Mouse (Mus musculus): ENCODE measurements around the gene Pwwp2b.

Gene Pwwp2b

GRCm38 (mm10) chr7:139257752-139258542 is 9.7 kb downstream of the Pwwp2b start:
- DNase-seq (ENCODE audit: low spot score in 2 of 2), result no peak

- no peak for DNase-seq (ENCODE audit: low spot score in 2 of 2)
Observed at GRCm38 (mm10) chr7:139264337-139264736, 16.1 kb downstream of the Pwwp2b start.

GRCm38 (mm10) chr7:139265634-139266033 is 17.4 kb downstream of the Pwwp2b start:
- DNase-seq (ENCODE audit: low spot score in 2 of 2), result no peak

GRCm38 (mm10) chr7:139266431-139266830 is 18.1 kb downstream of the Pwwp2b start:
- no peak for DNase-seq (ENCODE audit: low spot score in 2 of 2)

GRCm38 (mm10) chr7:139266886-139267870 is 18.9 kb downstream of the Pwwp2b start:
- DNase-seq (ENCODE audit: low spot score in 2 of 2), result no peak

GRCm38 (mm10) chr7:139270738-139271137 is 22.5 kb downstream of the Pwwp2b start:
- DNase-seq (ENCODE audit: low spot score in 2 of 2), result no peak

GRCm38 (mm10) chr7:139271871-139272270 is 23.6 kb downstream of the Pwwp2b start:
- no peak for DNase-seq (ENCODE audit: low spot score in 2 of 2)

GRCm38 (mm10) chr7:139272639-139273396 is 24.5 kb downstream of the Pwwp2b start:
- no peak for DNase-seq (ENCODE audit: low spot score in 2 of 2)

- no peak for DNase-seq (ENCODE audit: low spot score in 2 of 2)
Observed at GRCm38 (mm10) chr7:139273397-139273719, 25.1 kb downstream of the Pwwp2b start.

- DNase-seq (ENCODE audit: low spot score in 2 of 2), result no peak
Observed at GRCm38 (mm10) chr7:139275586-139275985, 27.3 kb downstream of the Pwwp2b start.

- DNase-seq (ENCODE audit: low spot score in 2 of 2), result no peak
Observed at GRCm38 (mm10) chr7:139276150-139276549, 27.9 kb downstream of the Pwwp2b start.

GRCm38 (mm10) chr7:139277536-139277935 is 29.3 kb downstream of the Pwwp2b start:
- DNase-seq (ENCODE audit: low spot score in 2 of 2), result no peak

GRCm38 (mm10) chr7:139279571-139279970 is 31.3 kb downstream of the Pwwp2b start:
- DNase-seq (ENCODE audit: low spot score in 2 of 2), result no peak

GRCm38 (mm10) chr7:139280044-139280443 is 31.8 kb downstream of the Pwwp2b start:
- DNase-seq (ENCODE audit: low spot score in 2 of 2), result no peak

GRCm38 (mm10) chr7:139281195-139281594 is 32.9 kb downstream of the Pwwp2b start:
- DNase-seq (ENCODE audit: low spot score in 2 of 2), result no peak

- DNase-seq (ENCODE audit: low spot score in 2 of 2), result no peak
Observed at GRCm38 (mm10) chr7:139282037-139282436, 33.8 kb downstream of the Pwwp2b start.

GRCm38 (mm10) chr7:139285295-139285943 is 37.1 kb downstream of the Pwwp2b start:
- no peak for DNase-seq (ENCODE audit: low spot score in 2 of 2)

GRCm38 (mm10) chr7:139288540-139288939 is 40.3 kb downstream of the Pwwp2b start:
- DNase-seq (ENCODE audit: low spot score in 2 of 2), result no peak

- no peak for DNase-seq (ENCODE audit: low spot score in 2 of 2)
Observed at GRCm38 (mm10) chr7:139293350-139293749, 45.1 kb downstream of the Pwwp2b start.

GRCm38 (mm10) chr7:139294076-139294475 is 45.8 kb downstream of the Pwwp2b start:
- DNase-seq (ENCODE audit: low spot score in 2 of 2), result no peak

- no peak for DNase-seq (ENCODE audit: low spot score in 2 of 2)
Observed at GRCm38 (mm10) chr7:139295653-139296052, 47.4 kb downstream of the Pwwp2b start.

Data from spleen, postnatal 10 days (tissue).